Mouse (Mus musculus) skeletal muscle tissue, postnatal 0 days (tissue): ENCODE measurements around the gene Heatr5a. TPM values are rescaled to one million over a fixed set of nuclear protein-coding genes. Genes with fewer than 3 reads are reported as not detected.

Experiments
- polyA plus RNA-seq: library from polyadenylated mRNA; unstranded; fragments of >200 nt; fragmentation: Nextera tagmentation; extraction: Ambion mirVana; gene quantifications from 2 replicates; pipeline ENCODE4 v1.2.1, GENCODE M21; 2015

The Heatr5a gene
- polyA plus RNA-seq: 3.7 and 4.4 TPM in 2 replicates

GRCm38 (mm10) chr12:51971070-51971664 is at the start of gene Heatr5a:
Gene Heatr5a, minus strand, starts transcription at chr12:51971321.

GRCm38 (mm10) chr12:52005877-52006632 is 34.9 kb upstream of the Heatr5a start, which contains the start of gene Dtd2:
Gene Dtd2, minus strand, starts transcription at chr12:52006501.

GRCm38 (mm10) chr12:51829290-51830076 is 141.6 kb downstream of the Heatr5a start, which contains the start of gene Hectd1:
Gene Hectd1, minus strand, starts transcription at chr12:51829536.

Other genes with a start within 250 kb of the Heatr5a start
- 26.3 and 31.6 TPM in 2 replicates for gene Hectd1, start 141.8 kb downstream of the Heatr5a start, polyA plus RNA-seq
- 19.1 and 20.5 TPM in 2 replicates for gene Dtd2, start 35.2 kb upstream of the Heatr5a start, polyA plus RNA-seq
- not detected in 2 replicates for gene Gpr33, start 56.7 kb upstream of the Heatr5a start, polyA plus RNA-seq
- 6.1 and 6.5 TPM in 2 replicates for gene Nubpl, start 126.4 kb upstream of the Heatr5a start, polyA plus RNA-seq